Mouse (Mus musculus) hindbrain, embryonic 12.5 days (tissue): ENCODE results near the gene Nr2f2. TPM values are rescaled to one million over a fixed set of nuclear protein-coding genes. Genes with fewer than 3 reads are reported as not detected.

ENCODE experiments used
- ATAC-seq: fragments of 200-750 bp; cut with Nextera tagmentation; 2 replicates; pipeline ENCODE4 v1.8.0; 2017; ENCODE audit warnings: moderate TSS enrichment; ENCODE audit not compliant: low FRiP score
- H3K27ac ChIP-seq: fragments of 300-500 bp; sonication (generic); 2 replicates; pipeline ENCODE4 v1.5.1; 2016; ENCODE audit warnings: mild to moderate bottlenecking
- H3K27me3 ChIP-seq: fragments of 300-500 bp; sonication (generic); 2 replicates; pipeline ENCODE4 v1.6.1; 2016; ENCODE audit warnings: mild to moderate bottlenecking
- H3K36me3 ChIP-seq: fragments of 300-500 bp; sonication (generic); 2 replicates; pipeline ENCODE4 v1.6.1; 2016; ENCODE audit warnings: mild to moderate bottlenecking
- H3K4me1 ChIP-seq: fragments of 300-500 bp; sonication (generic); 2 replicates; pipeline ENCODE4 v1.6.1; 2016
- H3K4me2 ChIP-seq: fragments of 300-500 bp; sonication (generic); replicated peaks from 2 replicates; pipeline ENCODE4 v1.6.1; 2016; ENCODE audit warnings: mild to moderate bottlenecking
- H3K4me3 ChIP-seq: fragments of 300-500 bp; sonication (generic); 2 replicates; pipeline ENCODE4 v1.5.1; 2016; ENCODE audit warnings: mild to moderate bottlenecking
- H3K9ac ChIP-seq: fragments of 300-500 bp; sonication (generic); 2 replicates; pipeline ENCODE4 v1.6.1; 2016; ENCODE audit warnings: mild to moderate bottlenecking, moderate library complexity
- H3K9me3 ChIP-seq: fragments of 300-500 bp; sonication (generic); replicated peaks from 2 replicates; pipeline ENCODE4 v1.6.1; 2016; ENCODE audit warnings: mild to moderate bottlenecking
- WGBS: fragments of 180-500 bp; shearing (Covaris S2); methylation state at CpG from one replicate; pipeline ENCODE4 v1.1.7; 2016; 5-methylcytosine and 5-hydroxymethylcytosine counted together
- polyA plus RNA-seq: library from polyadenylated mRNA; unstranded; fragments of >200 nt; fragmentation: Nextera tagmentation; extraction: Ambion mirVana; gene quantifications from 2 replicates; pipeline ENCODE4 v1.2.1, GENCODE M21; 2016

The Nr2f2 gene
- polyA plus RNA-seq, 1 experiment from 2014 or later, result 146 TPM

GRCm38 (mm10) chr7:70328206-70329036 lies 38.1 kb downstream of the Nr2f2 start:
- H3K9ac ChIP-seq, result no peak overlapping the region
- H3K4me1 ChIP-seq, result peaks cover 52% of the 10 kb centered on the region
- no peak for ATAC-seq
- 0 out of 2 replicates have a peak overlapping the region, but pooled peaks have one; percentile 17 for H3K27ac ChIP-seq
- H3K4me2 ChIP-seq, result peak overlapping the region; percentile 77; the same call in 1 of the 2 replicates
- no peaks in the 10 kb centered on the region; the same call in 1 of the 2 replicates for H3K9me3 ChIP-seq
- H3K36me3 ChIP-seq, result no peaks in the 10 kb centered on the region
- H3K4me3 ChIP-seq, result no peak overlapping the region
- WGBS, result 6% methylated on average over 10 of the region's 10 CpGs
- H3K27me3 ChIP-seq, result peaks cover 86% of the 10 kb centered on the region

- Histone ChIP-seq H3K9ac (no peak overlapping the region), H3K4me2 (no peak overlapping the region; the same call in 1 of the 2 replicates), H3K4me3 (no peak overlapping the region), H3K36me3 (no peaks in the 10 kb centered on the region), H3K27me3 (peaks cover 86% of the 10 kb centered on the region), H3K9me3 (no peaks in the 10 kb centered on the region; the same call in 1 of the 2 replicates), H3K4me1 (peaks cover 39% of the 10 kb centered on the region), H3K27ac (no peak overlapping the region)
- ATAC-seq, result no peak
- 10% methylated on average over 2 of the region's 2 CpGs for WGBS
Observed at GRCm38 (mm10) chr7:70327191-70327590, 39.3 kb downstream of the Nr2f2 start.

GRCm38 (mm10) chr7:70326176-70327035 lies 40.1 kb downstream of the Nr2f2 start:
- H3K27me3 ChIP-seq, result peaks cover 92% of the 10 kb centered on the region
- no peaks in the 10 kb centered on the region for H3K36me3 ChIP-seq
- H3K27ac ChIP-seq, result no peak overlapping the region
- H3K4me3 ChIP-seq, result peak overlapping the region; percentile 14; the same call in 1 of the 2 replicates
- H3K4me2 ChIP-seq, result peak overlapping the region; percentile 44
- H3K4me1 ChIP-seq, result peaks cover 33% of the 10 kb centered on the region
- WGBS, result under 1% methylated on average over 21 of the region's 21 CpGs
- no peaks in the 10 kb centered on the region; the same call in 1 of the 2 replicates for H3K9me3 ChIP-seq
- H3K9ac ChIP-seq, result 0 out of 2 replicates have a peak overlapping the region, but pooled peaks have one; percentile 36
- ATAC-seq, result no peak

GRCm38 (mm10) chr7:70325381-70325780 lies 41.2 kb downstream of the Nr2f2 start:
- ATAC-seq, result 0 out of 2 replicates have a peak, but pooled peaks have one; percentile 41

GRCm38 (mm10) chr7:70324541-70324940 lies 42.0 kb downstream of the Nr2f2 start:
- Histone ChIP-seq H3K27ac (no peak overlapping the region), H3K4me1 (peaks cover 18% of the 10 kb centered on the region), H3K9ac (no peak overlapping the region), H3K27me3 (peaks cover 80% of the 10 kb centered on the region), H3K4me2 (no peak overlapping the region), H3K9me3 (no peaks in the 10 kb centered on the region; the same call in 1 of the 2 replicates), H3K4me3 (no peak overlapping the region), H3K36me3 (no peaks in the 10 kb centered on the region)
- WGBS, result 14% methylated on average over 5 of the region's 5 CpGs
- ATAC-seq, result no peak

More at GRCm38 (mm10) chr7:70325381-70325780, 41.2 kb downstream of the Nr2f2 start:
- Histone ChIP-seq H3K27ac (no peak overlapping the region), H3K27me3 (peaks cover 83% of the 10 kb centered on the region), H3K9ac (no peak overlapping the region), H3K4me3 (peak overlapping the region; percentile 14), H3K36me3 (no peaks in the 10 kb centered on the region), H3K4me1 (peaks cover 23% of the 10 kb centered on the region), H3K9me3 (no peaks in the 10 kb centered on the region; the same call in 1 of the 2 replicates), H3K4me2 (peak overlapping the region; percentile 44)
- WGBS, result 2% methylated on average over 18 of the region's 18 CpGs

- Histone ChIP-seq H3K4me2 (no peak overlapping the region), H3K27me3 (peaks cover 75% of the 10 kb centered on the region), H3K4me3 (no peak overlapping the region), H3K4me1 (peaks cover 17% of the 10 kb centered on the region), H3K9ac (no peak overlapping the region), H3K27ac (no peak overlapping the region), H3K9me3 (no peaks in the 10 kb centered on the region; the same call in 1 of the 2 replicates), H3K36me3 (no peaks in the 10 kb centered on the region)
- WGBS, result 6% methylated on average over 9 of the region's 9 CpGs
- ATAC-seq, result no peak
Observed at GRCm38 (mm10) chr7:70324041-70324440, 42.5 kb downstream of the Nr2f2 start.

GRCm38 (mm10) chr7:70305716-70306115 lies 60.8 kb downstream of the Nr2f2 start:
- no peaks in the 10 kb centered on the region for H3K4me1 ChIP-seq
- no peaks in the 10 kb centered on the region for H3K27me3 ChIP-seq
- H3K9me3 ChIP-seq, result no peaks in the 10 kb centered on the region
- H3K4me2 ChIP-seq, result no peak overlapping the region
- no peak for ATAC-seq
- no peaks in the 10 kb centered on the region for H3K36me3 ChIP-seq
- no peak overlapping the region for H3K27ac ChIP-seq
- no peak overlapping the region for H3K9ac ChIP-seq
- WGBS, result 61% methylated on average over 7 of the region's 7 CpGs
- no peak overlapping the region for H3K4me3 ChIP-seq

GRCm38 (mm10) chr7:70304426-70304825 lies 62.1 kb downstream of the Nr2f2 start:
- Histone ChIP-seq H3K27me3 (no peaks in the 10 kb centered on the region), H3K4me2 (no peak overlapping the region), H3K4me3 (no peak overlapping the region), H3K27ac (no peak overlapping the region), H3K36me3 (no peaks in the 10 kb centered on the region), H3K9ac (no peak overlapping the region), H3K4me1 (no peaks in the 10 kb centered on the region), H3K9me3 (no peaks in the 10 kb centered on the region)
- no peak for ATAC-seq
